Mouse (Mus musculus) hindbrain, embryonic 13.5 days (tissue): ENCODE results near the gene Plek. TPM values are rescaled to one million over a fixed set of nuclear protein-coding genes. Genes with fewer than 3 reads are reported as not detected.
"Not testable (repeated sequence)": the region's sequence is repeated elsewhere in the genome, so short reads cannot be mapped to it uniquely, and the experiment has no call there.

ENCODE experiments used
- ATAC-seq: fragments of 200-750 bp; cut with Nextera tagmentation; 2 replicates; pipeline ENCODE4 v1.8.0; 2017; ENCODE audit warnings: moderate TSS enrichment; ENCODE audit not compliant: low FRiP score
- H3K27ac ChIP-seq: fragments of 300-500 bp; sonication (generic); 2 replicates; pipeline ENCODE4 v1.5.1; 2015; ENCODE audit warnings: inconsistent platforms, mild to moderate bottlenecking, moderate library complexity
- H3K27me3 ChIP-seq: fragments of 300-500 bp; sonication (generic); 2 replicates; pipeline ENCODE4 v1.6.1; 2015; ENCODE audit warnings: mild to moderate bottlenecking, inconsistent platforms
- H3K36me3 ChIP-seq: fragments of 300-500 bp; sonication (generic); 2 replicates; pipeline ENCODE4 v1.6.1; 2015; ENCODE audit warnings: mild to moderate bottlenecking, inconsistent platforms
- H3K4me1 ChIP-seq: fragments of 300-500 bp; sonication (generic); replicated peaks from 2 replicates; pipeline ENCODE4 v1.6.1; 2015; ENCODE audit warnings: inconsistent platforms
- H3K4me2 ChIP-seq: fragments of 300-500 bp; sonication (generic); 2 replicates; pipeline ENCODE4 v1.6.1; 2015; ENCODE audit warnings: inconsistent platforms, mild to moderate bottlenecking, moderate library complexity
- H3K4me3 ChIP-seq: fragments of 300-500 bp; sonication (generic); 2 replicates; pipeline ENCODE4 v1.5.1; 2015; ENCODE audit warnings: mild to moderate bottlenecking, inconsistent platforms
- H3K9ac ChIP-seq: fragments of 300-500 bp; sonication (generic); 2 replicates; pipeline ENCODE4 v1.6.1; 2015; ENCODE audit warnings: mild to moderate bottlenecking, inconsistent platforms
- H3K9me3 ChIP-seq: fragments of 300-500 bp; sonication (generic); 2 replicates; pipeline ENCODE4 v1.6.1; 2016; ENCODE audit warnings: inconsistent platforms
- WGBS: fragments of 180-500 bp; shearing (Covaris S2); methylation state at CpG from one replicate; pipeline ENCODE4 v1.1.7; 2015; 5-methylcytosine and 5-hydroxymethylcytosine counted together
- polyA plus RNA-seq: library from polyadenylated mRNA; unstranded; fragments of >200 nt; fragmentation: Nextera tagmentation; extraction: Ambion mirVana; gene quantifications from 2 replicates; pipeline ENCODE4 v1.2.1, GENCODE M21; 2015

Gene Plek
- polyA plus RNA-seq, 1 experiment from 2014 or later: 4.6 TPM

GRCm38 (mm10) chr11:17019328-17019727, 32.9 kb downstream of the Plek start:
- 94% methylated on average over 7 of the region's 7 CpGs for WGBS
- H3K4me1 ChIP-seq: no peaks in the 10 kb centered on the region
- H3K9ac ChIP-seq: no peak overlapping the region
- H3K9me3 ChIP-seq: peaks cover 11% of the 10 kb centered on the region
- H3K27ac ChIP-seq: no peak overlapping the region
- no peak overlapping the region for H3K4me3 ChIP-seq
- ATAC-seq: no peak
- no peak overlapping the region for H3K4me2 ChIP-seq
- H3K27me3 ChIP-seq: no peaks in the 10 kb centered on the region
- H3K36me3 ChIP-seq: peaks cover 3% of the 10 kb centered on the region; the same call in 1 of the 2 replicates

DNA sequence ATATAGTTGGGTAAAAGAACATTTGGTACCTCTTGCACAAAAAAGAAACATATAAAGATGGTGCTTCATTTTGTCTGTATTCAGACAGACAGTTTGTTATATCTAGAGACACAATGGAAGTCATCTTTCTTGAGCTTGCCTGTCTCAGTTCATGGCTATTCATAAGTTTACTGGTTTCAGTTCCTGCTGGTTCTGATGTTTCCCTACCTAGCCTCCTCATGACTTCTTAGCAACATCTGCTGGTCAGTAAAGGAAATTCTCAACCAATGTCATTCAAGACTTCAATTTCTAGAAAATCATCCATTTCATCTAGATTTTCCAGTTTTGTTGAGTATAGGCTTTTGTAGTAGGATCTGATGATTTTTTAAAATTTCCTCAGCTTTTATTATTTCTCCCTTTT, 39.2 kb downstream of the Plek start:
- no peak overlapping the region for H3K4me3 ChIP-seq
- H3K36me3 ChIP-seq: no peaks in the 10 kb centered on the region; the same call in 1 of the 2 replicates
- no peak overlapping the region for H3K4me2 ChIP-seq
- ATAC-seq: no peak
- H3K9ac ChIP-seq: no peak overlapping the region
- H3K9me3 ChIP-seq: no peaks in the 10 kb centered on the region
- no peaks in the 10 kb centered on the region for H3K4me1 ChIP-seq
- no peak overlapping the region for H3K27ac ChIP-seq
- no peaks in the 10 kb centered on the region for H3K27me3 ChIP-seq

- Histone ChIP-seq H3K9ac (no peak overlapping the region), H3K4me3 (no peak overlapping the region), H3K27ac (no peak overlapping the region), H3K4me2 (no peak overlapping the region), H3K4me1 (no peaks in the 10 kb centered on the region), H3K36me3 (no peaks in the 10 kb centered on the region), H3K27me3 (no peaks in the 10 kb centered on the region), H3K9me3 (no peaks in the 10 kb centered on the region)
- ATAC-seq: no peak
- WGBS: 76% methylated on average over 7 of the region's 7 CpGs
These were observed 43.7 kb downstream of the Plek start for GRCm38 (mm10) chr11:17008498-17008941.

- Histone ChIP-seq H3K4me1 (no peaks in the 10 kb centered on the region), H3K36me3 (no peaks in the 10 kb centered on the region), H3K27me3 (no peaks in the 10 kb centered on the region), H3K9ac (no peak overlapping the region), H3K4me2 (no peak overlapping the region), H3K27ac (no peak overlapping the region), H3K4me3 (no peak overlapping the region), H3K9me3 (no peaks in the 10 kb centered on the region)
- ATAC-seq: no peak
- WGBS: 92% methylated on average over 5 of the region's 5 CpGs
These were observed 44.5 kb downstream of the Plek start for GRCm38 (mm10) chr11:17007517-17008173.

DNA sequence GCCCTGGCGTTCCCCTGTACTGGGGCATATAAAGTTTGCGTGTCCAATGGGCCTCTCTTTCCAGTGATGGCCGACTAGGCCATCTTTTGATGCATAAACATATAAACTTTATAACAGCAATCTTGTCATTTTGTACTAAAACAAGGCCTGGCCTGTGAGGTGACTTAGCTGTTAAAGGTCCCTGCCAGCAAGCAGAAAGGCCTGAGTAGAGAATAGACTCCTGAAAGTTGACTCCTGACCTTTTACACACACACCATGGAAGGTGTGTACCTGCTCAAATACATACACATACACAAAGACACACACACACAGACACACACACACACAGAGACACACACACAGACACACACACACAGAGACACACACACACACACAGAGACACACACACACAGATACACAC, 45.7 kb downstream of the Plek start:
- H3K4me2 ChIP-seq, H3K36me3 ChIP-seq, H3K9me3 ChIP-seq, H3K9ac ChIP-seq, H3K4me3 ChIP-seq, H3K4me1 ChIP-seq, H3K27ac ChIP-seq, H3K27me3 ChIP-seq, ATAC-seq: not testable (repeated sequence)
- WGBS: 77% methylated on average over 3 of the region's 3 CpGs

GRCm38 (mm10) chr11:17004899-17005846, 47.0 kb downstream of the Plek start:
- Histone ChIP-seq H3K27me3 (no peaks in the 10 kb centered on the region), H3K9ac (no peak overlapping the region), H3K27ac (no peak overlapping the region), H3K4me2 (no peak overlapping the region), H3K9me3 (no peaks in the 10 kb centered on the region), H3K4me1 (no peaks in the 10 kb centered on the region), H3K4me3 (no peak overlapping the region), H3K36me3 (no peaks in the 10 kb centered on the region)
- no peak for ATAC-seq
- 91% methylated on average over 4 of the region's 4 CpGs for WGBS

- H3K36me3 ChIP-seq: no peaks in the 10 kb centered on the region
- H3K4me2 ChIP-seq: no peak overlapping the region
- H3K27me3 ChIP-seq: no peaks in the 10 kb centered on the region
- 81% methylated on average over 3 of the region's 3 CpGs for WGBS
- no peaks in the 10 kb centered on the region for H3K9me3 ChIP-seq
- H3K9ac ChIP-seq: no peak overlapping the region
- no peak overlapping the region for H3K27ac ChIP-seq
- H3K4me1 ChIP-seq: no peaks in the 10 kb centered on the region
- no peak for ATAC-seq
- H3K4me3 ChIP-seq: no peak overlapping the region
These were observed 48.4 kb downstream of the Plek start for GRCm38 (mm10) chr11:17003757-17004156.

GRCm38 (mm10) chr11:17002739-17003373, 49.3 kb downstream of the Plek start:
- Histone ChIP-seq H3K27me3 (no peaks in the 10 kb centered on the region), H3K9ac (no peak overlapping the region), H3K4me3 (no peak overlapping the region), H3K27ac (no peak overlapping the region), H3K9me3 (no peaks in the 10 kb centered on the region), H3K4me1 (no peaks in the 10 kb centered on the region), H3K4me2 (no peak overlapping the region), H3K36me3 (no peaks in the 10 kb centered on the region)
- no peak for ATAC-seq
- 92% methylated on average over 7 of the region's 7 CpGs for WGBS

- WGBS: 85% methylated on average over 9 of the region's 9 CpGs
- Histone ChIP-seq H3K4me1 (no peaks in the 10 kb centered on the region), H3K27ac (no peak overlapping the region), H3K9ac (no peak overlapping the region), H3K4me3 (no peak overlapping the region), H3K36me3 (no peaks in the 10 kb centered on the region), H3K27me3 (no peaks in the 10 kb centered on the region), H3K4me2 (no peak overlapping the region), H3K9me3 (no peaks in the 10 kb centered on the region)
- no peak for ATAC-seq
These were observed 51.5 kb downstream of the Plek start for GRCm38 (mm10) chr11:17000353-17001334.

- Histone ChIP-seq H3K9ac (no peak overlapping the region), H3K27ac (no peak overlapping the region), H3K9me3 (no peaks in the 10 kb centered on the region), H3K4me3 (no peak overlapping the region), H3K4me2 (no peak overlapping the region), H3K4me1 (no peaks in the 10 kb centered on the region), H3K27me3 (no peaks in the 10 kb centered on the region), H3K36me3 (no peaks in the 10 kb centered on the region)
- no peak for ATAC-seq
These were observed 52.2 kb downstream of the Plek start for GRCm38 (mm10) chr11:16999933-17000332.

GRCm38 (mm10) chr11:16999387-16999786, 52.8 kb downstream of the Plek start:
- H3K9ac ChIP-seq: no peak overlapping the region
- H3K27ac ChIP-seq: no peak overlapping the region
- H3K27me3 ChIP-seq: no peaks in the 10 kb centered on the region
- no peak overlapping the region for H3K4me2 ChIP-seq
- H3K4me3 ChIP-seq: no peak overlapping the region
- H3K4me1 ChIP-seq: no peaks in the 10 kb centered on the region
- no peaks in the 10 kb centered on the region for H3K9me3 ChIP-seq
- no peak for ATAC-seq
- H3K36me3 ChIP-seq: no peaks in the 10 kb centered on the region
- whole genome bisulfite sequencing: 96% methylated on average over 4 of the region's 4 CpGs

- Histone ChIP-seq H3K9me3 (no peaks in the 10 kb centered on the region), H3K27me3 (no peaks in the 10 kb centered on the region), H3K27ac (no peak overlapping the region), H3K9ac (no peak overlapping the region), H3K36me3 (no peaks in the 10 kb centered on the region), H3K4me3 (no peak overlapping the region), H3K4me1 (no peaks in the 10 kb centered on the region), H3K4me2 (no peak overlapping the region)
- ATAC-seq: no peak
These were observed 54.7 kb downstream of the Plek start for GRCm38 (mm10) chr11:16997465-16997864.
